Mouse (Mus musculus): ENCODE results near the gene Vav3.

DNA sequence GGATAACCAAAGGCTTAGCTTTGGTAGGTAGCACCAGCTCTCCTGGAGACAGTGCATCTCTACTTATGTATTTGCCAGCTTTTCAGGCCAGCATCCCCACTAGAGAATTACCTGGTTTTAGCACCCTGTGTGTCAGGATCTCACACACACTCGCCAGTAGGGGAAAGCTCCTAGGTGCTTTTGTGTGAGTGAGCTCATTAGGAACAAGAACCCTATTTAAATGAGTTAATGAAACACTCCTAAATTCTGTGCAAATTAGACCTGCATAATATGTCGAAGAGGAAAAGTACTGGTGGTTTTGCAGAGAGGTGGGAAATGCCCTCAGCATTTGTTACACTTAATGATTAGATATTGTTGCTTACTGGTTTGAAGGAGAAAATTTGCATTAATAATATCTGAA, 350.1 kb downstream of the Vav3 start:
- TF ChIP-seq CTCF (IDR thresholded peaks at IDR 0.05; ENCODE audit: borderline replicate concordance, insufficient read depth, low read depth, low read length) (no peak), POLR2A (IDR thresholded peaks at IDR 0.05; ENCODE audit: borderline replicate concordance, insufficient read depth, low read length) (no peak)
